Mouse (Mus musculus) bone marrow macrophage, adult 2 months (primary cell): ENCODE results near the gene Frmd4a. TPM values are rescaled to one million over a fixed set of nuclear protein-coding genes. Genes with fewer than 3 reads are reported as not detected.

ENCODE experiments used
- H3K27ac ChIP-seq: 2 replicates; pipeline ENCODE4 v1.5.1; 2012; ENCODE audit warnings: low read depth, low read length; ENCODE audit not compliant: insufficient read depth
- H3K4me1 ChIP-seq: 2 replicates; pipeline ENCODE4 v1.6.1; 2012; ENCODE audit warnings: low read length; ENCODE audit not compliant: control insufficient read depth, insufficient read depth
- H3K4me3 ChIP-seq: 2 replicates; pipeline ENCODE4 v1.5.1; 2012; ENCODE audit warnings: mild to moderate bottlenecking, low read length, moderate library complexity; ENCODE audit not compliant: insufficient read depth
- CTCF ChIP-seq: IDR thresholded peaks from 2 replicates; pipeline ENCODE4 v1.5.1; 2012; ENCODE audit warnings: low read depth, mild to moderate bottlenecking, low read length, moderate library complexity
- POLR2A ChIP-seq: IDR thresholded peaks from 2 replicates; pipeline ENCODE4 v1.6.1; 2012; ENCODE audit warnings: mild to moderate bottlenecking, low read depth, low read length, borderline replicate concordance
- polyA plus RNA-seq: library from polyadenylated mRNA; stranded (reverse); fragments of >200 nt; gene quantifications from 2 replicates; pipeline ENCODE4 v1.2.4, GENCODE M21; 2012; ENCODE audit not compliant: missing spikeins, insufficient read depth, insufficient read length

The Frmd4a gene
- polyA plus RNA-seq, 1 experiment = 29.7 TPM

- TF ChIP-seq POLR2A (no peak), CTCF (no peak)
- H3K4me1 ChIP-seq = peaks cover 13% of the 10 kb centered on the region
Observed at GRCm38 (mm10) chr2:4444740-4445139, 427.2 kb downstream of the Frmd4a start.

GRCm38 (mm10) chr2:4445629-4446400 lies 428.3 kb downstream of the Frmd4a start:
- Histone ChIP-seq H3K4me1 (peaks cover 23% of the 10 kb centered on the region), H3K27ac (no peak overlapping the region), H3K4me3 (no peak overlapping the region)
- TF ChIP-seq CTCF (no peak), POLR2A (no peak)

More at GRCm38 (mm10) chr2:4444740-4445139, 427.2 kb downstream of the Frmd4a start:
- Histone ChIP-seq H3K27ac (no peak overlapping the region), H3K4me3 (no peak overlapping the region)

GRCm38 (mm10) chr2:4449860-4450480 lies 432.5 kb downstream of the Frmd4a start:
- peaks cover 40% of the 10 kb centered on the region for H3K4me1 ChIP-seq
- H3K27ac ChIP-seq = 0 out of 2 replicates have a peak overlapping the region, but pooled peaks have one; percentile 13
- no peak overlapping the region for H3K4me3 ChIP-seq
- TF ChIP-seq CTCF (no peak), POLR2A (no peak)

GRCm38 (mm10) chr2:4452590-4453400 lies 435.3 kb downstream of the Frmd4a start:
- peaks cover 29% of the 10 kb centered on the region for H3K4me1 ChIP-seq
- H3K4me3 ChIP-seq = no peak overlapping the region
- TF ChIP-seq CTCF (no peak), POLR2A (no peak)
- peak overlapping the region; percentile 53 for H3K27ac ChIP-seq

GRCm38 (mm10) chr2:4455097-4456025 lies 437.8 kb downstream of the Frmd4a start:
- Histone ChIP-seq H3K4me3 (no peak overlapping the region), H3K27ac (no peak overlapping the region), H3K4me1 (peaks cover 21% of the 10 kb centered on the region)
- TF ChIP-seq CTCF (no peak), POLR2A (no peak)

- Histone ChIP-seq H3K27ac (no peak overlapping the region), H3K4me1 (no peaks in the 10 kb centered on the region)
- no peak for TF ChIP-seq CTCF
- TF ChIP-seq POLR2A = no peak
Observed at GRCm38 (mm10) chr2:4460897-4461296, 443.4 kb downstream of the Frmd4a start.

GRCm38 (mm10) chr2:4461514-4461913 lies 444.0 kb downstream of the Frmd4a start:
- no peak overlapping the region for H3K4me3 ChIP-seq
- TF ChIP-seq POLR2A (no peak), CTCF (no peak)
- no peak overlapping the region for H3K27ac ChIP-seq
- H3K4me1 ChIP-seq = no peaks in the 10 kb centered on the region

More at GRCm38 (mm10) chr2:4460897-4461296, 443.4 kb downstream of the Frmd4a start:
- no peak overlapping the region for H3K4me3 ChIP-seq

- Histone ChIP-seq H3K4me1 (no peaks in the 10 kb centered on the region), H3K4me3 (no peak overlapping the region), H3K27ac (no peak overlapping the region)
- TF ChIP-seq POLR2A (no peak), CTCF (no peak)
Observed at GRCm38 (mm10) chr2:4462480-4462879, 445.0 kb downstream of the Frmd4a start.

GRCm38 (mm10) chr2:4466084-4466483 lies 448.6 kb downstream of the Frmd4a start:
- no peaks in the 10 kb centered on the region for H3K4me1 ChIP-seq
- no peak overlapping the region for H3K4me3 ChIP-seq
- no peak for TF ChIP-seq POLR2A
- TF ChIP-seq CTCF = no peak
- no peak overlapping the region for H3K27ac ChIP-seq

GRCm38 (mm10) chr2:4467314-4467713 lies 449.8 kb downstream of the Frmd4a start:
- TF ChIP-seq CTCF (no peak), POLR2A (no peak)
- no peak overlapping the region for H3K4me3 ChIP-seq
- H3K27ac ChIP-seq = no peak overlapping the region
- no peaks in the 10 kb centered on the region for H3K4me1 ChIP-seq
